Mouse (Mus musculus) cerebellum, adult 2 months (tissue): ENCODE results near the gene Tmem231. TPM values are rescaled to one million over a fixed set of nuclear protein-coding genes. Genes with fewer than 3 reads are reported as not detected.

Experiments used
- DNase-seq, 2 experiments: peaks; one replicate each; pipeline ENCODE4 v3.0.0; 2021
- H3K27ac ChIP-seq: fragments of 200-500 bp; 2 replicates; pipeline ENCODE4 v1.5.1; 2012; ENCODE audit warnings: low read length, control low read depth, inconsistent platforms; ENCODE audit not compliant: insufficient read depth
- H3K27me3 ChIP-seq: fragments of 200-500 bp; 2 replicates; pipeline ENCODE4 v1.6.1; 2012; ENCODE audit warnings: inconsistent platforms, mild to moderate bottlenecking, low read length, moderate library complexity; ENCODE audit not compliant: control insufficient read depth, insufficient read depth
- H3K4me1 ChIP-seq: fragments of 200-500 bp; 2 replicates; pipeline ENCODE4 v1.6.1; 2011; ENCODE audit warnings: low read length; ENCODE audit not compliant: control insufficient read depth, insufficient read depth
- H3K4me3 ChIP-seq: fragments of 200-500 bp; replicated peaks from 2 replicates; pipeline ENCODE3; 2011; ENCODE audit warnings: mild to moderate bottlenecking, low read depth, low read length, control low read depth; ENCODE audit not compliant: insufficient read depth
- CTCF ChIP-seq: fragments of 200-500 bp; IDR thresholded peaks from 2 replicates; pipeline ENCODE4 v1.5.1; 2011; ENCODE audit warnings: low read depth, mild to moderate bottlenecking, control low read depth, low read length, moderate library complexity, borderline replicate concordance; ENCODE audit not compliant: insufficient read depth
- POLR2A ChIP-seq: fragments of 200-500 bp; IDR thresholded peaks from 2 replicates; pipeline ENCODE4 v1.6.1; 2011; ENCODE audit warnings: low read length, control low read depth, borderline replicate concordance; ENCODE audit not compliant: insufficient read depth
- WGBS: fragments of 180-500 bp; shearing (Covaris S2); methylation state at CpG from one replicate; pipeline ENCODE4 v1.1.7; 2018; 5-methylcytosine and 5-hydroxymethylcytosine counted together
- polyA plus RNA-seq: library from polyadenylated mRNA; depleted of rRNA; stranded (reverse); fragments of >200 nt; gene quantifications from 2 replicates; pipeline ENCODE4 v1.2.3, GENCODE M21; 2012

Tmem231 gene
- polyA plus RNA-seq, 1 experiment: 15.1 TPM

GRCm38 (mm10) chr8:111912860-111913432 lies 20.7 kb downstream of the Tmem231 start:
- no peaks in the 10 kb centered on the region for H3K27me3 ChIP-seq
- TF ChIP-seq CTCF (no peak; the same call in 1 of the 2 replicates), POLR2A (no peak)
- WGBS: 41% methylated on average over 12 of the region's 12 CpGs
- H3K4me3 ChIP-seq: no peak overlapping the region
- no peaks in the 10 kb centered on the region; the same call in 1 of the 2 replicates for H3K4me1 ChIP-seq
- no peak overlapping the region for H3K27ac ChIP-seq
- DNase-seq: no peak

GRCm38 (mm10) chr8:111911572-111911971 lies 22.1 kb downstream of the Tmem231 start:
- H3K27me3 ChIP-seq: no peaks in the 10 kb centered on the region
- TF ChIP-seq CTCF (no peak), POLR2A (no peak)
- H3K27ac ChIP-seq: no peak overlapping the region
- 15% methylated on average over 7 of the region's 7 CpGs for WGBS
- H3K4me1 ChIP-seq: no peaks in the 10 kb centered on the region; the same call in 1 of the 2 replicates
- no peak overlapping the region for H3K4me3 ChIP-seq
- DNase-seq: peak in 1 of 2 experiments; percentile 39

GRCm38 (mm10) chr8:111909621-111910450 lies 23.8 kb downstream of the Tmem231 start, which contains the start of gene Chst5:
Gene Chst5 (minus strand): TSS chr8:111910447.
- WGBS: 4% methylated on average over 46 of the region's 47 CpGs
- TF ChIP-seq POLR2A: no peak
- no peak for TF ChIP-seq CTCF
- DNase-seq: peak; percentile 52 to 59
- Histone ChIP-seq H3K4me3 (peak within 1 kb of the TSS; percentile 82), H3K4me1 (no peaks in the 10 kb centered on the region; the same call in 1 of the 2 replicates), H3K27me3 (no peaks in the 10 kb centered on the region), H3K27ac (peak within 1 kb of the TSS; percentile 48; the same call in 1 of the 2 replicates)

GRCm38 (mm10) chr8:111905500-111906121 lies 28.1 kb downstream of the Tmem231 start:
- no peak for DNase-seq
- Histone ChIP-seq H3K4me1 (no peaks in the 10 kb centered on the region), H3K27ac (no peak overlapping the region), H3K27me3 (no peaks in the 10 kb centered on the region), H3K4me3 (no peak overlapping the region)
- no peak for TF ChIP-seq POLR2A
- no peak for TF ChIP-seq CTCF
- 67% methylated on average over 8 of the region's 8 CpGs for WGBS

GRCm38 (mm10) chr8:111902080-111902479 lies 31.6 kb downstream of the Tmem231 start:
- H3K27me3 ChIP-seq: no peaks in the 10 kb centered on the region
- no peak overlapping the region for H3K27ac ChIP-seq
- TF ChIP-seq CTCF: no peak
- no peak for TF ChIP-seq POLR2A
- no peak overlapping the region for H3K4me3 ChIP-seq
- DNase-seq: no peak
- H3K4me1 ChIP-seq: no peaks in the 10 kb centered on the region
- 25% methylated on average over 5 of the region's 5 CpGs for WGBS

GRCm38 (mm10) chr8:111898586-111898985 lies 35.1 kb downstream of the Tmem231 start:
- H3K27me3 ChIP-seq: no peaks in the 10 kb centered on the region
- no peaks in the 10 kb centered on the region for H3K4me1 ChIP-seq
- H3K4me3 ChIP-seq: no peak overlapping the region
- DNase-seq: no peak
- TF ChIP-seq POLR2A: no peak
- TF ChIP-seq CTCF: no peak
- WGBS: 30% methylated on average over 10 of the region's 10 CpGs
- H3K27ac ChIP-seq: no peak overlapping the region

GRCm38 (mm10) chr8:111894955-111895354 lies 38.7 kb downstream of the Tmem231 start:
- no peaks in the 10 kb centered on the region for H3K27me3 ChIP-seq
- H3K4me3 ChIP-seq: no peak overlapping the region
- TF ChIP-seq CTCF (peak; percentile 29; the same call in 1 of the 2 replicates), POLR2A (no peak)
- no peak for DNase-seq
- 89% methylated on average over 7 of the region's 7 CpGs for WGBS
- H3K4me1 ChIP-seq: peaks cover 6% of the 10 kb centered on the region; the same call in 1 of the 2 replicates
- no peak overlapping the region for H3K27ac ChIP-seq

- DNase-seq: no peak
- TF ChIP-seq CTCF (no peak), POLR2A (no peak)
- Histone ChIP-seq H3K27ac (no peak overlapping the region), H3K27me3 (no peaks in the 10 kb centered on the region), H3K4me1 (peaks cover 9% of the 10 kb centered on the region), H3K4me3 (no peak overlapping the region)
- WGBS: 83% methylated on average over 5 of the region's 5 CpGs
Measured at GRCm38 (mm10) chr8:111892615-111893014, 41.1 kb downstream of the Tmem231 start.
